Mouse (Mus musculus) brain, adult 2 months (tissue): Measurements from ENCODE around the gene Ddx1.

ENCODE experiments used
- DNase-seq: peaks from one replicate; pipeline ENCODE4 v3.0.0; 2011; ENCODE audit warnings: low read depth, low spot score

Gene Ddx1

GRCm38 (mm10) chr12:13248691-13249572 lies at the start of gene Ddx1:
Gene Ddx1 (minus strand): TSS chr12:13249213.
- DNase-seq, result peak; percentile 93

- DNase-seq, result peak; percentile 58
Measured at GRCm38 (mm10) chr12:13293421-13293881, 44.4 kb upstream of the Ddx1 start.

GRCm38 (mm10) chr12:13291453-13291852 lies 42.4 kb upstream of the Ddx1 start:
- DNase-seq, result no peak

- DNase-seq, result peak; percentile 19
Measured at GRCm38 (mm10) chr12:13269570-13270390, 20.8 kb upstream of the Ddx1 start.

- DNase-seq, result peak; percentile 93
Measured at GRCm38 (mm10) chr12:13268826-13269449, 19.9 kb upstream of the Ddx1 start, which contains the start of gene Nbas. Gene Nbas (plus strand): TSS chr12:13269133.

- no peak for DNase-seq
Measured at GRCm38 (mm10) chr12:13268412-13268811, 19.4 kb upstream of the Ddx1 start.

GRCm38 (mm10) chr12:13255701-13256100 lies 6.7 kb upstream of the Ddx1 start:
- DNase-seq, result no peak

- DNase-seq, result peak; percentile 79
Measured at GRCm38 (mm10) chr12:13255068-13255467, 6.1 kb upstream of the Ddx1 start.

- DNase-seq, result no peak
Measured at GRCm38 (mm10) chr12:13249573-13249919, 533 bp upstream of the Ddx1 start.

- DNase-seq, result no peak
Measured at GRCm38 (mm10) chr12:13242453-13242852, 6.6 kb downstream of the Ddx1 start.

- no peak for DNase-seq
Measured at GRCm38 (mm10) chr12:13218101-13218514, 30.9 kb downstream of the Ddx1 start.

- DNase-seq, result no peak
Measured at GRCm38 (mm10) chr12:13217568-13217967, 31.4 kb downstream of the Ddx1 start.

GRCm38 (mm10) chr12:13216501-13217103 lies 32.4 kb downstream of the Ddx1 start:
- DNase-seq, result peak; percentile 59

GRCm38 (mm10) chr12:13214345-13215278 lies 34.4 kb downstream of the Ddx1 start:
- peak; percentile 93 for DNase-seq

GRCm38 (mm10) chr12:13211746-13212482 lies 37.1 kb downstream of the Ddx1 start:
- DNase-seq, result peak; percentile 91

- peak; percentile 90 for DNase-seq
Measured at GRCm38 (mm10) chr12:13209692-13210377, 39.2 kb downstream of the Ddx1 start.

- no peak for DNase-seq
Measured at GRCm38 (mm10) chr12:13208983-13209451, 40.0 kb downstream of the Ddx1 start.

- no peak for DNase-seq
Measured at GRCm38 (mm10) chr12:13208517-13208916, 40.5 kb downstream of the Ddx1 start.

GRCm38 (mm10) chr12:13207099-13207498 lies 41.9 kb downstream of the Ddx1 start:
- no peak for DNase-seq
